Mouse (Mus musculus): ENCODE results near the gene Armc8. TPM values are rescaled to one million over a fixed set of nuclear protein-coding genes. Genes with fewer than 3 reads are reported as not detected.

Armc8 gene
- polyA plus RNA-seq, 1 experiment from 2014 or later = 19.5 TPM

GRCm38 (mm10) chr9:99468572-99468971, 100.1 kb downstream of the Armc8 start:
- no peak overlapping the region for H3K9ac ChIP-seq
- no peak overlapping the region for H3K27ac ChIP-seq
- no peaks in the 10 kb centered on the region for H3K9me3 ChIP-seq
- 72% methylated on average over 9 of the region's 9 CpGs for WGBS
- no peaks in the 10 kb centered on the region for H3K27me3 ChIP-seq
- ATAC-seq (ENCODE audit: insufficient number of reproducible peaks, low FRiP score, low TSS enrichment, low read depth) = no peak
- H3K36me3 ChIP-seq = no peaks in the 10 kb centered on the region
- no peak overlapping the region for H3K4me2 ChIP-seq
- no peak overlapping the region for H3K4me3 ChIP-seq
- H3K4me1 ChIP-seq = no peaks in the 10 kb centered on the region

- no peak overlapping the region for H3K4me2 ChIP-seq
- H3K27ac ChIP-seq = no peak overlapping the region
- H3K36me3 ChIP-seq = no peaks in the 10 kb centered on the region
- H3K27me3 ChIP-seq = no peaks in the 10 kb centered on the region
- H3K9me3 ChIP-seq = no peaks in the 10 kb centered on the region
- H3K9ac ChIP-seq = no peak overlapping the region
- H3K4me1 ChIP-seq = 0 out of 2 replicates have a peak, but pooled peaks cover 4% of the 10 kb centered on the region
- 64% methylated on average over 6 of the region's 6 CpGs for WGBS
- no peak overlapping the region for H3K4me3 ChIP-seq
- no peak for ATAC-seq (ENCODE audit: insufficient number of reproducible peaks, low FRiP score, low TSS enrichment, low read depth)
Measured at GRCm38 (mm10) chr9:99464876-99465275, 103.8 kb downstream of the Armc8 start.

- H3K9me3 ChIP-seq = no peaks in the 10 kb centered on the region
Measured at GRCm38 (mm10) chr9:99459730-99460129, 109.0 kb downstream of the Armc8 start.

GRCm38 (mm10) chr9:99458529-99459208, 110.0 kb downstream of the Armc8 start:
- H3K9ac ChIP-seq = no peak overlapping the region
- no peak for ATAC-seq (ENCODE audit: insufficient number of reproducible peaks, low FRiP score, low TSS enrichment, low read depth)
- no peaks in the 10 kb centered on the region for H3K36me3 ChIP-seq
- H3K4me3 ChIP-seq = no peak overlapping the region
- H3K27me3 ChIP-seq = no peaks in the 10 kb centered on the region
- 43% methylated on average over 12 of the region's 12 CpGs for WGBS
- H3K4me1 ChIP-seq = 0 out of 2 replicates have a peak, but pooled peaks cover 4% of the 10 kb centered on the region
- no peak overlapping the region for H3K27ac ChIP-seq
- H3K9me3 ChIP-seq = no peaks in the 10 kb centered on the region
- no peak overlapping the region for H3K4me2 ChIP-seq

More at GRCm38 (mm10) chr9:99459730-99460129, 109.0 kb downstream of the Armc8 start:
- WGBS = 89% methylated on average over 4 of the region's 4 CpGs
- Histone ChIP-seq H3K4me1 (0 out of 2 replicates have a peak, but pooled peaks cover 4% of the 10 kb centered on the region), H3K36me3 (no peaks in the 10 kb centered on the region), H3K4me3 (no peak overlapping the region), H3K4me2 (no peak overlapping the region), H3K27me3 (no peaks in the 10 kb centered on the region), H3K27ac (no peak overlapping the region), H3K9ac (no peak overlapping the region)
- no peak for ATAC-seq (ENCODE audit: insufficient number of reproducible peaks, low FRiP score, low TSS enrichment, low read depth)

GRCm38 (mm10) chr9:99454211-99454610, 114.5 kb downstream of the Armc8 start:
- ATAC-seq (ENCODE audit: insufficient number of reproducible peaks, low FRiP score, low TSS enrichment, low read depth) = no peak
- Histone ChIP-seq H3K4me1 (peaks cover 3% of the 10 kb centered on the region; the same call in 1 of the 2 replicates), H3K36me3 (no peaks in the 10 kb centered on the region), H3K4me2 (no peak overlapping the region), H3K27me3 (peaks cover 11% of the 10 kb centered on the region; the same call in 1 of the 2 replicates), H3K4me3 (no peak overlapping the region), H3K27ac (no peak overlapping the region), H3K9me3 (no peaks in the 10 kb centered on the region), H3K9ac (no peak overlapping the region)
- 71% methylated on average over 4 of the region's 4 CpGs for WGBS

GRCm38 (mm10) chr9:99451161-99451560, 117.5 kb downstream of the Armc8 start, which contains the start of gene Nme9:
Nme9 (plus strand) TSS chr9:99451475.
- no peaks in the 10 kb centered on the region for H3K36me3 ChIP-seq
- H3K27me3 ChIP-seq = peaks cover 11% of the 10 kb centered on the region; the same call in 1 of the 2 replicates
- no peak within 1 kb of the TSS for H3K4me3 ChIP-seq
- no peak within 1 kb of the TSS for H3K27ac ChIP-seq
- H3K4me1 ChIP-seq = peaks cover 3% of the 10 kb centered on the region; the same call in 1 of the 2 replicates
- H3K9me3 ChIP-seq = no peaks in the 10 kb centered on the region
- H3K4me2 ChIP-seq = peak within 1 kb of the TSS; percentile 33
- no peak for ATAC-seq (ENCODE audit: insufficient number of reproducible peaks, low FRiP score, low TSS enrichment, low read depth)
- H3K9ac ChIP-seq = no peak within 1 kb of the TSS
- WGBS = 8% methylated on average over 14 of the region's 14 CpGs

- Histone ChIP-seq H3K27me3 (peaks cover 11% of the 10 kb centered on the region; the same call in 1 of the 2 replicates), H3K4me2 (no peak overlapping the region), H3K27ac (no peak overlapping the region), H3K9me3 (no peaks in the 10 kb centered on the region), H3K4me1 (peaks cover 3% of the 10 kb centered on the region; the same call in 1 of the 2 replicates), H3K36me3 (no peaks in the 10 kb centered on the region), H3K4me3 (no peak overlapping the region), H3K9ac (no peak overlapping the region)
- ATAC-seq (ENCODE audit: insufficient number of reproducible peaks, low FRiP score, low TSS enrichment, low read depth) = no peak
- WGBS = 43% methylated on average over 9 of the region's 9 CpGs
Measured at GRCm38 (mm10) chr9:99449886-99450647, 118.6 kb downstream of the Armc8 start.

GRCm38 (mm10) chr9:99447323-99447722, 121.4 kb downstream of the Armc8 start:
- H3K4me3 ChIP-seq = no peak overlapping the region
- no peak overlapping the region for H3K9ac ChIP-seq
- H3K27ac ChIP-seq = no peak overlapping the region
- no peak overlapping the region for H3K4me2 ChIP-seq
- H3K9me3 ChIP-seq = no peaks in the 10 kb centered on the region
- no peak for ATAC-seq (ENCODE audit: insufficient number of reproducible peaks, low FRiP score, low TSS enrichment, low read depth)
- 51% methylated on average over 3 of the region's 3 CpGs for WGBS
- no peaks in the 10 kb centered on the region for H3K36me3 ChIP-seq
- peaks cover 11% of the 10 kb centered on the region; the same call in 1 of the 2 replicates for H3K27me3 ChIP-seq
- peaks cover 7% of the 10 kb centered on the region; the same call in 1 of the 2 replicates for H3K4me1 ChIP-seq

GRCm38 (mm10) chr9:99446259-99446658, 122.4 kb downstream of the Armc8 start:
- Histone ChIP-seq H3K4me2 (no peak overlapping the region), H3K4me1 (peaks cover 6% of the 10 kb centered on the region; the same call in 1 of the 2 replicates), H3K9ac (no peak overlapping the region), H3K9me3 (no peaks in the 10 kb centered on the region), H3K27ac (no peak overlapping the region), H3K4me3 (no peak overlapping the region), H3K36me3 (no peaks in the 10 kb centered on the region), H3K27me3 (peaks cover 3% of the 10 kb centered on the region; the same call in 1 of the 2 replicates)
- ATAC-seq (ENCODE audit: insufficient number of reproducible peaks, low FRiP score, low TSS enrichment, low read depth) = no peak

- H3K36me3 ChIP-seq = no peaks in the 10 kb centered on the region
Measured at GRCm38 (mm10) chr9:99444590-99445178, 124.0 kb downstream of the Armc8 start.

GRCm38 (mm10) chr9:99441647-99442433, 126.9 kb downstream of the Armc8 start:
- Histone ChIP-seq H3K9me3 (no peaks in the 10 kb centered on the region), H3K4me2 (no peak overlapping the region), H3K27ac (no peak overlapping the region), H3K4me1 (peaks cover 14% of the 10 kb centered on the region), H3K36me3 (no peaks in the 10 kb centered on the region), H3K27me3 (peaks cover 18% of the 10 kb centered on the region), H3K9ac (no peak overlapping the region), H3K4me3 (no peak overlapping the region)
- WGBS = 84% methylated on average over 4 of the region's 4 CpGs
- peak; percentile 48; the same call in 1 of the 2 replicates for ATAC-seq (ENCODE audit: insufficient number of reproducible peaks, low FRiP score, low TSS enrichment, low read depth)

More at GRCm38 (mm10) chr9:99444590-99445178, 124.0 kb downstream of the Armc8 start:
- Histone ChIP-seq H3K4me1 (peaks cover 4% of the 10 kb centered on the region; the same call in 1 of the 2 replicates), H3K27me3 (no peaks in the 10 kb centered on the region), H3K27ac (no peak overlapping the region), H3K4me2 (no peak overlapping the region), H3K9me3 (no peaks in the 10 kb centered on the region), H3K9ac (no peak overlapping the region), H3K4me3 (no peak overlapping the region)
- no peak for ATAC-seq (ENCODE audit: insufficient number of reproducible peaks, low FRiP score, low TSS enrichment, low read depth)
- 37% methylated on average over 8 of the region's 8 CpGs for WGBS
